Mouse (Mus musculus): ENCODE data around the gene Trim33.
A peak's percentile ranks its signal among the peaks of the same experiment; 100 is the strongest.

Gene Trim33

GRCm38 (mm10) chr3:103364182-103364945 is 85.3 kb downstream of the Trim33 start:
- no peak for DNase-seq

GRCm38 (mm10) chr3:103367176-103367970 is 88.3 kb downstream of the Trim33 start:
- DNase-seq = no peak

DNA sequence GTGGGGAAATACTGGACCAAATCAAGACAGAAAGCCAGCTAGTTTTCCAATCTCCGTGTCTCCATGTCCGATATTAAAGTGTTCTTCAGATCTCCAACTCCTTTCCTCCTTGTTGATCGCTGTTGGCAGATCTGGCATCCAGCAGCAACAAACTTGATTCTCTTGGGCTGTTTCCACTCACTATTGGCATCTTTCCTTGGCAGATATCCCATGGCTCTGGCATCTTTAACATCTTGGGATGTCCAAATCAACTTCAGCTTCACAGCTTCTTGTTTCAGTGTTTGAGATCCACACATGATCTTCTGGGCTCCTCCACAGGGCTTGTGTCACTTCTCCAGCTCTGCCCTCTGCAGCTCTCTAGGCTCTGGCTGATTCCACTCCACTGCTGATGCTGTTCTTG is 89.6 kb downstream of the Trim33 start:
- DNase-seq = no peak

- peak; percentile 75 for DNase-seq
These were observed 94.9 kb downstream of the Trim33 start for GRCm38 (mm10) chr3:103374028-103374427.

- no peak for DNase-seq
These were observed 96.2 kb downstream of the Trim33 start for GRCm38 (mm10) chr3:103375181-103375855.

DNA sequence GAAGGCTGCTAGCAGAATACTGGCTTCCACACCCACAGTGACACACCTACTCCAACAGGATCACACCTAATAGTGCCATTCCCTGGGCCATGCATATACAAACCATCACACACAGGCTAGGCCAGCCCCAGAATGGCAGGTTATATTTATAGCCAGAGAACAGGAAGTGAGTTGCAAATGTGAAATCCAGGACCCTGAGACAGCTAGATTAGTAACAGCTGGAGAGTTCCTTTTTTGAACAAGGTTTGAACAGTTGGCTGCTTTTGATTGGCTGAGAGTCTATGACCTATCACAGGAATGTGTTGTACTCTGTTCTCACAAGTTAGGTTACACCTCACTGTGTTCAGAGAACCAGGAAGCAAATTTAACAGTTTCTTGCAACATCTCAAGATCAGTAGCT is 98.9 kb downstream of the Trim33 start:
- no peak for DNase-seq

- no peak for DNase-seq
These were observed 100.3 kb downstream of the Trim33 start for GRCm38 (mm10) chr3:103379371-103379770.

GRCm38 (mm10) chr3:103380814-103381213 is 101.7 kb downstream of the Trim33 start:
- DNase-seq = no peak

- DNase-seq = no peak
These were observed 102.3 kb downstream of the Trim33 start for GRCm38 (mm10) chr3:103381441-103381840.

DNA sequence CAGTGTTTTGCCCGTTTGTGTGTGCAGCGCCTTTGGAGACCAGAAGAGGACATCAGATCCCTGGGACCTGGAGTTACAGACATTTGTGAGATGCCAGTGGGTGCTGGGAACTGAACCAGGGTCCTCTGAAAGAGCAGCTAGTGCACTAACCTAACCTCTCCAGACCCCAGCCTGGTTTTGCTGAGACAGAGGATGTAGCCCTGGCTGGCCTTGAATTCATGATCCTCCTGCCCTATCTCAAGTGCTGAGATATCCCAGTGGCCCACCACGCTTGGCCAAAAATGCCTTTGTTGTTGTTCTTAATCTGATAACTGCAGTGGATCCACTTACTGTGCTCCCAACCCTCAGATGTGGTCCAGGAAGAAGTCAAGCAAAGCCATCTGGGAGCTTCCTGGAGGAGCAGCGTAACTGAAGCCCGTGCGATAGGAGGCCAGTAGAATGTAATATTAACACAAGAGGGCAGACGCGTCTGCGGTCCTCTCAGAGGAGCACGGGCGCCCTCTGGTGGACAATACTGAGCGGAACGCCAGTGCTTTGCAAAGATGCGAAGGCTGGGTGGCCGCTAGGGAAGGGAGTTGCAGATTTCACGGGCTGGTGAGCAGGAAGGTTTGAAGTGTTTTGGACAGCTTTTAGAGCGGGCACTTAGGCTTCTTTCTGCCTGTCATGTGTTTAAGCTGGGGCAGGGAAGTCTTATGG is 103.9 kb downstream of the Trim33 start:
- peak; percentile 98 for DNase-seq

- no peak for DNase-seq
These were observed 105.4 kb downstream of the Trim33 start for GRCm38 (mm10) chr3:103384486-103384885.

- no peak for DNase-seq
These were observed 105.9 kb downstream of the Trim33 start for GRCm38 (mm10) chr3:103384949-103385348.

- no peak for DNase-seq
These were observed 106.5 kb downstream of the Trim33 start for GRCm38 (mm10) chr3:103385383-103386291.

GRCm38 (mm10) chr3:103386292-103387031 is 107.4 kb downstream of the Trim33 start:
- DNase-seq = peak; percentile 40

GRCm38 (mm10) chr3:103392613-103393258 is 113.6 kb downstream of the Trim33 start:
- peak; percentile 49 for DNase-seq

GRCm38 (mm10) chr3:103393283-103394060 is 114.4 kb downstream of the Trim33 start:
- DNase-seq = no peak

- DNase-seq = no peak
These were observed 115.0 kb downstream of the Trim33 start for GRCm38 (mm10) chr3:103394121-103394520.

DNA sequence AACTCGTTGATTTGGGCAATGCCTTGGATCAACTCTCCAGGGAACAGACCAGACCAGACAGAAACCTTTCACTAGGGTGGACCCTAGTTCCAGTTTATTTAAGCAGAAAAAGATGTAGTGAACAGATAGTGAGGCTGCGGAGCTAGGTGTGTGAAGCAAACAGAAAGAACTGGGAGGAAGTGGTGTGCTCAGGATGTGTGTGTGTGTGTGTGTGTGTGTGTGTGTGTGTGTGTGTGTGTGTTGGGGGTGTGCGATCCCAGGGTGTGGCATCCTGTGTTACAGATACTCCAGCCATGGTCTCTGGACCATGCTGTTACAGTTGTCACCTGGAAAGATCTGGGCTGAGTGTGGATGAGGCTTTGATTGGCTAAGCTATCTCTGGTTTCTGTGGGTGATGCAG is 118.4 kb downstream of the Trim33 start:
- DNase-seq = no peak

DNA sequence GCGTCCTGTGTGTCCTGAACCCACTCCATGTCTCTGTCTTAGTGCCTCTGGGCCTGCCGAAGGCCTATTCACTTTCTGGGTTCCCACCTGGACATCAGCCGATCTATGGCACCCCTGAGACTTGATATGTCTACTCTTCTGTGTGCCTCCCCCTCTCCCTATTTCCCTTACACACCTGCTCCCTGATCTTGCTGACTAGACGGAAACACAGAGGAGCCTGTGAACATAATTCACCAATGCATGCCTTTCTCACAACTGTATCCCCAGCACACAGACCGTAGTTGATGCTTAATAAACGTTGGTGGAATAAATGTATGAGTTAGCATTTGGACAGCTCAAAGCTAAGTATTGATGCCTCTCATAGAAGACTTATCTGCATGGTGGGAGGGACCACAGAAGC is 121.7 kb downstream of the Trim33 start:
- no peak for DNase-seq
